ENCODE assay signal across 12 mouse cellular contexts in the genomic region with DNA sequence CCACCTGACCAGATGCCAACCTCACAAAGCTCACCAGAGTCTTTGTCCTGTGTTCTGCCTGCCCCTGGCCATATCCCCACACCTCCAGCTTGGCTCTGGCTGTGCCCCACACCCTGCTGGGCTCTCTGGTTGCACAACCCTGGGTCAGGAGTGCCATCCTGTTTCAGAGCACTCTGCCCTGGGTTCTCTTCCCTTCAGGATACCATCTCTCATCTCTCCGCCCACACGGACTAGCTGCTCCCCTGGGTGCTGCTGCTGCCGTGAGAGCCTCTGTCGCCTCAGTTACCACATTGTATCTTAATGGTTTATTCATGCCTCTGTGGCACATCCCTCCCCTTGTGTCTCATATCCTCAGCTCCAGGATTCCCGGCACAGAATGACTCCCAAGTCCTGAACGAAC. TPM values are rescaled to one million over a fixed set of nuclear protein-coding genes. Genes with fewer than 3 reads are reported as not detected.
A peak's percentile ranks its signal among the peaks of the same experiment; 100 is the strongest.
DNase-seq lines count a peak whose midpoint lies in the region; ATAC-seq lines count a peak whose summit lies in the region.
"Had no signal": no experiment of that assay in that cellular context is flagged by ENCODE, and none has a peak within 500 bp of the region (broad histone marks: within the 10 kb centered on the region; RNA-seq: fewer than 3 reads in every experiment).

No protein-coding gene starts in this region.

- peak overlapping the region; percentile 72 for H3K27ac ChIP-seq in liver, embryonic 13.5 days
- peak overlapping the region; percentile 65 for H3K27ac ChIP-seq in neural tube, embryonic 14.5 days (ENCODE audit: low read depth, low read length)
- H3K27ac ChIP-seq: intestine, embryonic 15.5 days; stomach, embryonic 15.5 days had no signal

- DNase-seq in frontal cortex, postnatal 10 days (ENCODE audit: low spot score in 2 of 2), result no peak
- DNase-seq in fat pad, adult 2 months (ENCODE audit: extremely low read depth, low read depth, low spot score), result peak; percentile 79
- DNase-seq in liver, embryonic 13.5 days, result no peak
- no peak for DNase-seq in ovary, adult 18-20 months (ENCODE audit: low spot score)
- no peak for DNase-seq in kidney, postnatal 4 days
- DNase-seq in kidney, adult 11 months, result no peak

- peak; percentile 78 for ATAC-seq in frontal cortex, adult (ENCODE audit: low TSS enrichment)
- ATAC-seq in liver, embryonic 13.5 days (ENCODE audit: low read depth), result no peak
- ATAC-seq in neural tube, embryonic 14.5 days (ENCODE audit: low read depth), result 0 out of 2 replicates have a peak, but pooled peaks have one; percentile 15
- ATAC-seq: activated CD4-positive, CD25-positive, alpha-beta regulatory T cell, adult 4 months; CD4-positive, CD25-positive, alpha-beta regulatory T cell, adult 4 months had no signal

- H3K4me2 ChIP-seq in liver, embryonic 13.5 days, result peak overlapping the region; percentile 43
- H3K4me2 ChIP-seq in neural tube, embryonic 14.5 days (ENCODE audit: low read depth, low read length), result peak overlapping the region; percentile 7; the same call in 1 of the 2 replicates
- H3K4me2 ChIP-seq: stomach, embryonic 15.5 days had no signal

- peak overlapping the region; percentile 52; the same call in 1 of the 2 replicates for H3K9ac ChIP-seq in liver, embryonic 13.5 days
- H3K9ac ChIP-seq in neural tube, embryonic 14.5 days (replicated peaks; ENCODE audit: low read depth, low read length), result no peak overlapping the region
- H3K9ac ChIP-seq: stomach, embryonic 15.5 days had no signal

- no peak overlapping the region for H3K4me3 ChIP-seq in liver, embryonic 13.5 days (replicated peaks)
- no peak overlapping the region for H3K4me3 ChIP-seq in neural tube, embryonic 14.5 days (ENCODE audit: low read depth, low read length)
- H3K4me3 ChIP-seq: intestine, embryonic 15.5 days; stomach, embryonic 15.5 days had no signal

- H3K4me1 ChIP-seq in liver, embryonic 13.5 days (replicated peaks), result peaks cover 87% of the 10 kb centered on the region
- peaks cover 34% of the 10 kb centered on the region for H3K4me1 ChIP-seq in neural tube, embryonic 14.5 days (ENCODE audit: control insufficient read depth, insufficient read depth, low read length)

- H3K9me3 ChIP-seq in liver, embryonic 13.5 days (replicated peaks), result no peaks in the 10 kb centered on the region
- no peaks in the 10 kb centered on the region for H3K9me3 ChIP-seq in neural tube, embryonic 14.5 days (ENCODE audit: control insufficient read depth, low read length)
- H3K9me3 ChIP-seq: intestine, embryonic 15.5 days; stomach, embryonic 15.5 days had no signal

- WGBS in liver, embryonic 13.5 days (ENCODE audit: insufficient replicate concordance), result 48% methylated on average over 6 of the region's 6 CpGs
- 10% methylated on average over 6 of the region's 6 CpGs for WGBS in neural tube, embryonic 14.5 days

- no peaks in the 10 kb centered on the region for H3K27me3 ChIP-seq in liver, embryonic 13.5 days
- no peaks in the 10 kb centered on the region for H3K27me3 ChIP-seq in neural tube, embryonic 14.5 days (ENCODE audit: control insufficient read depth, insufficient read depth, low read length)
- H3K27me3 ChIP-seq: intestine, embryonic 15.5 days; stomach, embryonic 15.5 days had no signal

- no peaks in the 10 kb centered on the region for H3K36me3 ChIP-seq in liver, embryonic 13.5 days
- no peaks in the 10 kb centered on the region for H3K36me3 ChIP-seq in neural tube, embryonic 14.5 days (ENCODE audit: control insufficient read depth, insufficient read depth, low read length)
- H3K36me3 ChIP-seq: intestine, embryonic 15.5 days; stomach, embryonic 15.5 days had no signal

RNA-seq across cellular contexts. Expression of a gene that starts 21.4 kb away (rescaled TPM):
- polyA plus RNA-seq in liver, embryonic 13.5 days (2015; fragmentation: Nextera tagmentation; extraction: Ambion mirVana), result 0.07 and 0.22 TPM in 2 replicates
- polyA plus RNA-seq in neural tube, embryonic 14.5 days (2014; fragmentation: Nextera tagmentation; extraction: Ambion mirVana), result 1.7 and 2.9 TPM in 2 replicates
- polyA plus RNA-seq: activated CD4-positive, CD25-positive, alpha-beta regulatory T cell, adult 4 months; CD4-positive, CD25-positive, alpha-beta regulatory T cell, adult 4 months had no signal

RNA-seq across cellular contexts. Expression of a gene that starts 34.8 kb away (rescaled TPM):
- 1.7 and 2.6 TPM in 2 replicates for polyA plus RNA-seq in liver, embryonic 13.5 days (2015; fragmentation: Nextera tagmentation; extraction: Ambion mirVana)
- polyA plus RNA-seq in neural tube, embryonic 14.5 days (2014; fragmentation: Nextera tagmentation; extraction: Ambion mirVana), result 8.0 and 10.2 TPM in 2 replicates
- polyA plus RNA-seq: activated CD4-positive, CD25-positive, alpha-beta regulatory T cell, adult 4 months; CD4-positive, CD25-positive, alpha-beta regulatory T cell, adult 4 months had no signal
